Mouse (Mus musculus): ENCODE data around the gene Ppp1cc. TPM values are rescaled to one million over a fixed set of nuclear protein-coding genes. Genes with fewer than 3 reads are reported as not detected.

Gene Ppp1cc
- 100 to 1,000 TPM; 119 to 122 TPM for total RNA-seq (2023)

DNA sequence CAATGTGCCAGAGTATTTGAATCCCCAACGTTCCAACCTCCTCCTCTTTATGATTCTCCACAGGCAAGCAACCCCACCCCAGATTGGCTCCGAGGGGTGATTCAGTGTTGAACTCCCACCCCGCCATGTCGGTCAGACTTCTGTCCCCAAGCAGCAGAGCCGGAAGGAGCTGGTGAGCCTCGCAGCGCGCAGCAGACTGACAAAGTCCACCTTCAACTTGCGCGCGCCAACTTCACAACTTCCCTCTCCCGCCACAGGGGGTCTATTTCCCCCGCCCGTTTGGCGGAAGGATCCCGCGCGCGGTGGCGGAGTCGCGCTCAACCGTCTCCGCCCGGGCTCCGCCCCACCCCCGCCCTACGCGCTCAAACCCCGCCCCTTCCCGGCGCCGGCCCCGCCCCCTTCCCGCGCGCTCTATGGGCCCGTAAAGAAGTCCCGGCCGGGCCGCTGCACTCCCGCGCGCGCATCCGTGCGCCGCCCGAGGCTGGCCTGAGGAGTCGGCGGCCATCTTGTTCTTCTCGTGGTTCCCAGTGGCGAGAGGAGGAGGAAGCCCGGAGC is at the start of gene Ppp1cc:
TSS of gene Ppp1cc (plus strand) at position 452 of the 555 bp plus-strand sequence.

DNA sequence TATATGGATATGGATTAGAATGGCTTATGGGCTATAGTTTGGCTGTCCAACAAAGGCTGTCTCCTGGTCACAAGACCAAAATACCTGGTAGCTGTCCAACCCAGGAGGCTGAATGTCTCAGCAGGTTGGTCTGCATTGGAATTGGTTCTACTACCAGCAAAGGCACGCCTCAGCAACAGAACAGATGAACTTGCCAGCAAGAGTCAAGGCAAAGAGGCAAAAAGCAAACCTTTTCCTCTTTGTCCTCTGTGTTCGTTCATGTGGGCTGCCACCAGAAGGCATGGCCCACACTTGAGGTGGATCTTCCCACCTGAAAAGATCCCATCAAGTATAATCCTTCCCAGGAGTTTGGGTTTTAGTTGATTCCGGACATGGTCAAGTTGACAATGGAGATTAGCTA is 17.4 kb upstream of the Ppp1cc start, which contains the start of gene Ccdc63:
TSS of gene Ccdc63 (minus strand) at position 101 of the 400 bp plus-strand sequence.

DNA sequence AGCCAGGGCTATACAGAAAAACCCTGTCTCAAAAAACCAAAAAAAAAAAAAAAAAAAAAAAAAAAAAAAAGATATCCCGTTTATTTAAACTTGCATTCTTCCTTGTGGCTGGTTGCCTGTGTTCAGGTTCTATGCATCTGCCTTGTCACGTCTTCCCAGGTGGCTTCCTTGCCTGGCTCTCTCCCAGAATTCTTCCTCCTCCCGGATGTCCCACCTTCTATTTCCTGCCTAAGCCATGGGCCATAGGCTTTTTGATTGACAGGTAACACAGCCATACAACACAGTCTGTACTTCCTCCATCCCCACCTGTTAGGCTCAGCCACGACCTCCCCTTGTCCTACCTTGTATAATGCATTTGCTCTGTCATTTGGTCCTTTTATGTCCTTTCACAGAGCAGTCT is 48.4 kb downstream of the Ppp1cc start, which contains the start of gene Hvcn1:
TSS of gene Hvcn1 (plus strand) at position 330 of the 400 bp plus-strand sequence.

Other genes starting within 250 kb of the Ppp1cc start
- not detected for gene Cux2, start 108.2 kb upstream of the Ppp1cc start, total RNA-seq (2023)
- gene Myl2, start 57.3 kb upstream of the Ppp1cc start, total RNA-seq (2023) = not detected
- gene Ccdc63, start 17.5 kb upstream of the Ppp1cc start, total RNA-seq (2023) = under 1 TPM in 1 of 2 experiments, not detected in 1; 0.43 TPM
- 10 to 100 TPM; 24.6 to 26.4 TPM for gene Hvcn1, start 48.5 kb downstream of the Ppp1cc start, total RNA-seq (2023)
- gene Tctn1, start 106.2 kb downstream of the Ppp1cc start, total RNA-seq (2023) = 1 to 10 TPM; 4.6 to 5.1 TPM
- 10 to 100 TPM; 23.0 to 24.8 TPM for gene Pptc7, start 126.1 kb downstream of the Ppp1cc start, total RNA-seq (2023)
- 1 to 10 TPM; 1.0 to 1.6 TPM for gene Rad9b, start 196.0 kb downstream of the Ppp1cc start, total RNA-seq (2023)
- gene Vps29, start 196.1 kb downstream of the Ppp1cc start, total RNA-seq (2023) = 10 to 100 TPM; 75.8 to 77.1 TPM
- 10 to 100 TPM; 21.4 to 23.2 TPM for gene Gpn3, start 213.6 kb downstream of the Ppp1cc start, total RNA-seq (2023)
- 1 to 10 TPM; 3.7 to 4.6 TPM for gene Fam216a, start 214.1 kb downstream of the Ppp1cc start, total RNA-seq (2023)
- 100 to 1,000 TPM; 641 to 699 TPM for gene Arpc3, start 233.6 kb downstream of the Ppp1cc start, total RNA-seq (2023)

Data from monocyte, adult 59 days (primary cell).